Mouse (Mus musculus): Measurements from ENCODE around the gene Pam.
"Not testable (repeated sequence)": the region's sequence is repeated elsewhere in the genome, so short reads cannot be mapped to it uniquely, and the experiment has no call there.

The Pam gene

DNA sequence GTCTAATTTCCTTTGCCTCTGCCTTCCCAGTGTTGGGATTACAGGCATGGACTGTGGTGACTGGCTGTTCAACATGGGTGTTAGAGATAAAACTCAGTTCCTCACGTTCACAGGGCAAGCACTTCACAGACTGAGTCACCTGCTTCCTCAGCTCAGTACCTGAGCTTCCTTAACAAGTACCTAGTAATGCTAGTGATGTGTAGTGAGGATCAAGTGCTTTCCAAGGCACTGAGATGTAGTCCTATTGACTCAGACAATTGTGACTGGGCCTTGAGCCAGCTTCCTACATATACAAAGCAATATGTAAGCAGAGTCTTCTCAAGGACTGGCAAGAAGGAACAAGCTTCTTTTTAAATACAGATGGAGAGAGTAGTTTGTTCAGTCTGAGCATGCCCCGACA is 131.7 kb downstream of the Pam start:
- peak; percentile 2 for DNase-seq (ENCODE audit: low read depth)

- no peak for DNase-seq (ENCODE audit: low read depth)
These were observed 133.3 kb downstream of the Pam start for GRCm38 (mm10) chr1:97962134-97962533.

DNA sequence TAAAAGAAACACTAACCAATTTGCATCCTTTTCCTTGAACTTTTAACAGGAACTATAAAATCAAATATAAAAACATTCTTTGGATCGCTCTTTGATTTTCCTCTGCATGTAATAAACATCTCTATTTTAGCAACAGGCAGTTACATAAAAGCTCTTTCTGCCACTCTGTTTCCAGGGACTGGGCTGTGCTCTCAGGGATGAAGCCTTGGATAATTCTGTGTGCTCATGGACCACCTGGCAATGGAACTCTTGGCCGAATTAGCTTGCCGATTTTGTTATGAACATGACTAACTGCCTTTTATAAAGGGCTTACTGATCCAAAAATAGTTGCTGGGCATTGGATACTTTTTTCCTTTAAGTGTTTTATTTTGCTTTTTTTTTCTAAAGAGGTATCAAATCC is 134.8 kb downstream of the Pam start:
- DNase-seq (ENCODE audit: low read depth) = no peak

DNA sequence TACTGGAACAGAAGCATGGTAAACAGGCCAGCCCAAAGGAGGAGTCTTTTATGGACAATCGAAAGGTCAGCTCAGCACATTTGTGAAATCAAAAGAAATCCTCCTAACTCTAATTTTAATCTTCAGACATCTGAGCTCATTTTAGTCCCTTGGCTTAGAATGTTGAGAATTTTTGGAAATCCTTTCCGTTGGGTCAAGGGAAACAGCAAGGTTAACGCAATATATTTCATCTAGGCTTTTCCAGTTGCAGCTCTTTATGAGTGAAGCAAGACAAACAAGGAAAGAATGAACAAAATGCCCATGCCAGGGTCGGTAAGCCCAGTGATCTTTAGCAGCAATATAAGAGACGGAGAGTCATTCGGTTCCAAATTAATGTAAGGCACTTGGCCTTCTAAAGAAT is 135.3 kb downstream of the Pam start:
- DNase-seq (ENCODE audit: low read depth) = no peak

DNA sequence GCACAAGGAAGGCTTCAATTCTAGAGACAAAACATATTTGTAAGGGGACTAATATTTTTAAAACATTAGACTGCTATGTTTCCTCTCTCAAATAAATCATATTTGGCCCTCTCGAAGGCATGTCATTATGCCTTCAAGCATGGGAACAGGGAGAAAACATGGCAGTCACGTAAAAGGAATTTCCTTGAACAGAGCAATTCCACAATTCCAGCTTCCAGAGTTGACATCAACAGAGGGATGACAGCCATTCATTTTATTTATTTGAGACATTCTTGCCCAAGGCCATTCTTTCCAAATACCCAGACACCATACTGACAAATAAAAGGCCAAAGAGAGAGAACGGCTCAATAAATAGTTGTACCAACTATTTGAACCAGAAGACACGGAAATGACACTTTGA is 136.7 kb downstream of the Pam start:
- DNase-seq (ENCODE audit: low read depth) = no peak

DNA sequence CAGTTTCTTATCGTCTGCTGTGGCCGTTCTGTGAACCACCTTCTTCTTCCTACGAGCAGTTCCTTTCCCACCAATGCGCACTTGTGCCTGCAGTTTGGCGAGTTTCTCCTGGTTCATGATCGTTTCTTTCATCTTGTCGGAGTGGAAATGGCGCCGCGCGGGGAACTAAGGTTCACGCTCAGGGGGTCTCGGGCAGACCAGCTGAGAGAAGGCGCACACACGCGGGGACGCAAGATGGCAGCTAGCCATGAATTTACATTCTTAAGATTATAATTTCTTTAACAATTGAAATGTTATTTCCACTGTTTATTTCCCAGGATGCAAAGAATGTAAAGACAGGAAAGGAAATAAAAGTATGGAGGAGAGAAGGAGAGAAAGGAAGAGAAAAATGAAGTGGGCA is 146.2 kb downstream of the Pam start:
- not testable (repeated sequence) for DNase-seq (ENCODE audit: low read depth)

DNA sequence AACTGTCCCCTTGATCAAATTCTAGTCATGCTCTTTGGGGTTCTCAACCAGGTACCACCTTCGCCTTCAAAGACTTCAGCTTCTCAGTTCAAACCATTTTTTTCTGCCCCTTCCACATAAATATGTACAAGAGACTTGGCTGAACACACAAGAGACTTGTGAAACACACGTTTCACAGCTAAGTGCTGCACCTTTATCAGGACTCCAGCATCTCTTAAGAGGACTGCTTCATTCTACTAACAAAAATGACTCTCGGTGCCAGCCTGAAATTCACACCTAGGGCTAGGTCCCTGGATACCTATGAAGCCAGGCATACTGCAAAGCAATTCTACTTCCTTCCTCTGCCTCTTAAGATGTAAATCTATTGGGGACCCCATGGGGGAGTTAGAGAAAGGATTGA is 148.3 kb downstream of the Pam start:
- no peak for DNase-seq (ENCODE audit: low read depth)

GRCm38 (mm10) chr1:97943908-97944608 is 151.4 kb downstream of the Pam start:
- no peak for DNase-seq (ENCODE audit: low read depth)

DNA sequence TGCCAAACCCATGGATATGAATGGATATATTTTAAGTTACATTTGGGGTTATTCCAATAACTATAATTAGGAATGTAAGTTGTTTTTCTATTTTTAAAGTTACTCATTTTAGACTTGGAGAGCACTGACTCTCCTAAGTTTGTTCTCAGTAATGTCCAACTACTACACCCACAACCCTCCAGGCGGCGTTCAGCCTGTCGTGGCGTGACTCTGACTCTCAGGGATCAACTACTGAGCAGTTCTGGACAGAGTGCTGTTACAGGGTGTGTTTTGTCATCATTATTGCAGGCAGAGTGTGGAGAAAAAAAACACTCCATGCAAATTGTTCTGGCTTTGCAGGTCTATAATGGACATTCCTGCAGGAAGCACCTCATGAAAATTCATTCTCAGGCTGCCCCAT is 152.0 kb downstream of the Pam start:
- DNase-seq (ENCODE audit: low read depth) = no peak

DNA sequence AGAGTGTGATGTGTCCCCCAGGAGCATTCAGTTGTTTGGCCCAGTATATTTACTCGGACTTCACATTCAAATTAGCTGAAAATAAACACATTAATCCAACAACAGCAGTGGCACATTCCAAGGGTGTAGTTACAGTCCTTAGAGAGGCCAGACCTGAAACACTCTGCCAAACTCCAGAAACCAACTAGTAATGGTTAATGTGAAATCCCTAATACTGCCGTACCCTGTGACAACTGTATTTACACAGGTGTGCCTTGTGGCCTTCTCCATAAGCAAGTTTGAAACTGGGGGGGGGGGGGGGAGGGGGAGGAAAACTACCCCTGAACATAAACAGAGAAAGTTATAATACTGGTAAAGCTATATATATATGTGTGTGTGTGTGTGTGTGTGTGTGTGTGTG is 152.5 kb downstream of the Pam start:
- DNase-seq (ENCODE audit: low read depth) = no peak

GRCm38 (mm10) chr1:97938586-97938985 is 156.9 kb downstream of the Pam start:
- no peak for DNase-seq (ENCODE audit: low read depth)

- DNase-seq (ENCODE audit: low read depth) = no peak
These were observed 157.4 kb downstream of the Pam start for GRCm38 (mm10) chr1:97938053-97938452.

DNA sequence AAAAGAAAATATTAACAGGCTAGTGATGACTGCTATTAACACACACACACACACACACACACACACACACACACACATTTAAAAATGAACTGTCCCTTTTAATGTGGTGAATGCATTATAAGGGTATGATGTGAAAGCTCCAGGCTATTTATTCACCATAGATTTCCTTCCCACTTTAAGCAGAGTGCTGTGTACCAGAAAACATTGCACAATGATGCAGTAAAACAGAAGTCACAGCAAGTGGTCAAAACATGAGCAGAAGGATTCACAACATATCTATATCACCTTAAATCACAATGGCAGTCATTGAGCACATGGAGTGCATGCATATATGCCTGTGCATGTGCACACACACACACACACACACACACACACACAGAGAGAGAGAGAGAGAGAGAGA is 160.5 kb downstream of the Pam start:
- no peak for DNase-seq (ENCODE audit: low read depth)

DNA sequence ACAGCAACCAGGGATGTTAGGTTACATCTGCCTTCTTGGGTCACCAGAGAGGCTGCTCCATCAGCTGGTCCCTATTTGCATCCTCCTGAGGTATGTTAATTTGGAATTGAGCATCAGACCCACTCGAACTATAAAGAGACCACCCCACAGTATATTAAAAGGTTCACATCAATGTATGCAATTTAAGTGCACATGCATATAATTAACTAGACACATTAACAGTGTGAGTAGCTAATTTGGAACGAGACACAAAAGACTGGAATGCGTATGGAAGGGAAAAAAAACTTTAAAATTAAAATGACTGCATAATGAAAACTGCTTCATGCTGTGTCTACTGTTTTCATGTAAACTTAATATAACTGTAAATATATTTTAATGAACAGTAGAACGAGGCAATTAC is 164.2 kb downstream of the Pam start:
- DNase-seq (ENCODE audit: low read depth) = no peak

GRCm38 (mm10) chr1:97929415-97930028 is 165.9 kb downstream of the Pam start:
- no peak for DNase-seq (ENCODE audit: low read depth)

DNA sequence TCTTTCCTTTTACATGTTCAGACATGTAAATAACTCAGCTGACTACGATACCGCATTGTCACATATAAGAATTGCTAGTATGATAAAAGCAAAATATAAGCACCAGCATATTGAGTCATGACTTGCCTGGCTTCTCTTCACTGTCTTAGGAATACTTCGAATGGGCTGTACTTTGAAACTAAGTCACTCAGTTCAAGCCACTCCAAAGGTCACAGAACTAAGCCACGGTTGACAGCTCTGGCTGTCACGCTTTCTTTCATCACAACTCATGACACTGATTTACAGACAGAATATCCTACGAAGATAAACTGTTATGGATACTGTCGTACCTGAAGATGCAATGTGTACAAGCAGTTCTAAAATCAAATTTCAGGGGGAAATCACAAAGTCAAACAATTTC is 168.7 kb downstream of the Pam start:
- no peak for DNase-seq (ENCODE audit: low read depth)

DNA sequence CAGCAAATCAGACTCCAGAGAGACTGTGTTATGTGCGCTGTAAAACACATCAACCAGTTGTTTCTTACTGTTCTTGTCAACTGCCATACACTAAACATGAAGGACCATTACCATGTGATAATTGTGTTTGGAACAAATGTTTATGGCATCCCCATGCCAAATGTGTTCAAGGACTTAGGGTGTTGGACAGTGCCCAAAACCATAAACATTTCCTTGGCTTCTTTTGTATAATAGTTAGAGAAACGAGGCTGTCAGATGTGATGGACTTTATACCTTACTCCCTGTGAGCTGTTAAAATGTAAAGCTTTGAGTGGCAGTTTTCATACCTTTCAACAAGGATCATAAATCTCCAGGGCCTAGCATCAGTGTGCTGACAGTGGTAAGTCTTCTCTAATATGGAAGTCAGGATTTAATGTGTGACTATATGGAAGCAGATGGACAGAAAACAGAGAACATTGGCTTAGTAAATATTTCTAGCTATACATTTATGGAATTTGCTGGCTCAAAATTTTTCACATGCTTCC is 169.4 kb downstream of the Pam start:
- DNase-seq (ENCODE audit: low read depth) = no peak

GRCm38 (mm10) chr1:97922395-97922794 is 173.1 kb downstream of the Pam start:
- no peak for DNase-seq (ENCODE audit: low read depth)

- no peak for DNase-seq (ENCODE audit: low read depth)
These were observed 173.6 kb downstream of the Pam start for GRCm38 (mm10) chr1:97921886-97922285.

DNA sequence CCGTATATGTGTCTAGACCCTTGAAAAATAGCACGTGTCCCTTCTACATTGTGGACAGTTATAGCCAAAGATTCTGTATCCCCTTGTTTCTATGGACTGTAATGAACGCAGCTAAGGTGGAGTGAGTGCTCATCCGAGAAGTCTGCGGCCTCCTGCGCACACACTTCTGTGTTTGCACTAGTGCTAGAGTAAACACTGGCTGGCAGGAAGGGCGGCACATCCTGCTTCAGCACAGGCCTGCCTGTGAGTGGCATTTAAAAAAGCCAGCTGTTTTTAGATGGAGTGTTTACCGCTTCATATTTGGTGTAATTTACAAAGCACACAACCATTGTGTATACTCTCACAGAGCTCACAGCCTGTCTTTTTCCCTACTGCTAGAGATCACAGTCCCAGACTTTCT is 177.0 kb downstream of the Pam start:
- DNase-seq (ENCODE audit: low read depth) = peak; percentile 16

- DNase-seq (ENCODE audit: low read depth) = no peak
These were observed 178.5 kb downstream of the Pam start for GRCm38 (mm10) chr1:97916971-97917234.

DNA sequence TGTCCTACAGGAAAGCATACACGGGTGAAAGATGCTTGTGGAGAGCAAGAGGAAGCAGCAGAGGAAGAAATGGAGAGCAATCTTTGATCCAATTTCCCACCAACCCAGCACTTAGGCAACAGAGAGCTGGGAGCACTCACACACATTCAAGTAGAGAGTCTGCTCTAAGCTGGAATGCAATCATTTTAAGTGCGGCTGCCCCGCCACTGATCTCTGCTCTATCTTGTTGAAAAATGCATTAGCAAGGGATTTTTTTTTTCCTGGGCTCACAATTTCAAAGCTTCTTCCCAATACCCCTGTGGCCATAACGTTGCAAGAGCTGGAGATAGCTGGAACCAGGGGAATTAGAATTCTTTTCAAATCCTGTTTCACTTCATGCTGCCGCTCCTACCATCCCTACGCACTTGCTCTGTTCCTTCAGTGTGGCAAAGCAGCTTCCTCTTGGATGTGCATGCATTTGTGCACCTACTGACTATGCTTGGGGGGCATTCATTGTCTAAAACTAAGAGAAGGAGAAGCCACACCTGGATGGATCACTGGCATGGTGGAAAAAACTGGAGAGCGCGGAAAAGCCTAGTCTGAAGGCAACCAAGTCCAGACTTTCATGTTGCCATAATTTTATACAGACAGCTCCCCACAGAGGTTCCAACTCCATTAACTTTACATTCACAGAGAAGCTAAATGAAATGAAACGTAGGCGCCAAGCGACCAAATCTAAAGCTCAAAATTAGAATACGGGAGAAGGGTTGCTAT is 179.1 kb downstream of the Pam start:
- no peak for DNase-seq (ENCODE audit: low read depth)

GRCm38 (mm10) chr1:97915726-97916125 is 179.7 kb downstream of the Pam start:
- no peak for DNase-seq (ENCODE audit: low read depth)
